Mouse (Mus musculus) stomach, embryonic 14.5 days (tissue): ENCODE data around the gene Pi4k2b. TPM values are rescaled to one million over a fixed set of nuclear protein-coding genes. Genes with fewer than 3 reads are reported as not detected.

ENCODE experiments used
- ATAC-seq: fragments of 200-750 bp; cut with Nextera tagmentation; 2 replicates; pipeline ENCODE4 v1.8.0; 2017; ENCODE audit warnings: low read depth, moderate TSS enrichment; ENCODE audit not compliant: insufficient number of reproducible peaks, insufficient read depth, low FRiP score
- H3K27ac ChIP-seq: fragments of 300-500 bp; sonication (generic); 2 replicates; pipeline ENCODE4 v1.5.1; 2014; ENCODE audit warnings: mild to moderate bottlenecking, low read length, moderate library complexity, mixed read lengths
- H3K27me3 ChIP-seq: fragments of 300-500 bp; sonication (generic); 2 replicates; pipeline ENCODE4 v1.6.1; 2014; ENCODE audit warnings: low read length, control low read depth, mixed read lengths; ENCODE audit not compliant: control insufficient read depth, insufficient read depth
- H3K36me3 ChIP-seq: fragments of 300-500 bp; sonication (generic); 2 replicates; pipeline ENCODE4 v1.6.1; 2014; ENCODE audit warnings: mild to moderate bottlenecking, control low read depth, low read length, moderate library complexity, mixed read lengths; ENCODE audit not compliant: control insufficient read depth, insufficient read depth
- H3K4me1 ChIP-seq: fragments of 300-500 bp; sonication (generic); 2 replicates; pipeline ENCODE4 v1.6.1; 2014; ENCODE audit warnings: low read length, control low read depth, mixed read lengths; ENCODE audit not compliant: control insufficient read depth, insufficient read depth
- H3K4me2 ChIP-seq: fragments of 300-500 bp; sonication (generic); replicated peaks from 2 replicates; pipeline ENCODE4 v1.6.1; 2014; ENCODE audit warnings: low read depth, low read length, control low read depth
- H3K4me3 ChIP-seq: fragments of 300-500 bp; sonication (generic); 2 replicates; pipeline ENCODE4 v1.5.1; 2014; ENCODE audit warnings: low read depth, low read length, control low read depth
- H3K9ac ChIP-seq: fragments of 300-500 bp; sonication (generic); replicated peaks from 2 replicates; pipeline ENCODE4 v1.6.1; 2014; ENCODE audit warnings: low read depth, mild to moderate bottlenecking, control low read depth, low read length, moderate library complexity, mixed read lengths
- H3K9me3 ChIP-seq: fragments of 300-500 bp; sonication (generic); 2 replicates; pipeline ENCODE4 v1.6.1; 2016; ENCODE audit warnings: low read depth, low read length, control low read depth; ENCODE audit not compliant: control insufficient read depth
- whole genome bisulfite sequencing: fragments of 180-500 bp; shearing (Covaris S2); extraction: QIAGEN DNeasy Blood & Tissue Kit; methylation state at CpG from one replicate; pipeline ENCODE4 v1.1.7; 2014; 5-methylcytosine and 5-hydroxymethylcytosine counted together
- polyA plus RNA-seq: library from polyadenylated mRNA; unstranded; fragments of >200 nt; fragmentation: Nextera tagmentation; extraction: Ambion mirVana; gene quantifications from 2 replicates; pipeline ENCODE4 v1.2.1, GENCODE M21; 2014

Pi4k2b gene
- polyA plus RNA-seq, 1 experiment from 2014 or later, result 23.8 TPM

GRCm38 (mm10) chr5:52783957-52784356 lies 42.6 kb downstream of the Pi4k2b start:
- no peaks in the 10 kb centered on the region for H3K27me3 ChIP-seq
- peak overlapping the region; percentile 88 for H3K4me3 ChIP-seq
- H3K36me3 ChIP-seq, result 0 out of 2 replicates have a peak, but pooled peaks cover 7% of the 10 kb centered on the region
- H3K4me2 ChIP-seq, result peak overlapping the region; percentile 59
- ATAC-seq, result no peak
- 77% methylated on average over 2 of the region's 2 CpGs for WGBS
- no peak overlapping the region for H3K9ac ChIP-seq
- H3K9me3 ChIP-seq, result no peaks in the 10 kb centered on the region
- no peak overlapping the region for H3K27ac ChIP-seq
- H3K4me1 ChIP-seq, result no peaks in the 10 kb centered on the region

- WGBS, result 78% methylated on average over 7 of the region's 7 CpGs
- no peaks in the 10 kb centered on the region for H3K4me1 ChIP-seq
- no peaks in the 10 kb centered on the region for H3K27me3 ChIP-seq
- ATAC-seq, result no peak
- no peaks in the 10 kb centered on the region for H3K9me3 ChIP-seq
- H3K9ac ChIP-seq, result no peak overlapping the region
- no peak overlapping the region for H3K4me3 ChIP-seq
- H3K36me3 ChIP-seq, result 0 out of 2 replicates have a peak, but pooled peaks cover 7% of the 10 kb centered on the region
- H3K4me2 ChIP-seq, result no peak overlapping the region
- H3K27ac ChIP-seq, result no peak overlapping the region
Measured at GRCm38 (mm10) chr5:52786556-52787322, 45.4 kb downstream of the Pi4k2b start.

- Histone ChIP-seq H3K4me3 (no peak overlapping the region), H3K36me3 (peaks cover 11% of the 10 kb centered on the region; the same call in 1 of the 2 replicates), H3K4me1 (no peaks in the 10 kb centered on the region), H3K9me3 (no peaks in the 10 kb centered on the region), H3K9ac (no peak overlapping the region), H3K27ac (no peak overlapping the region), H3K27me3 (no peaks in the 10 kb centered on the region), H3K4me2 (no peak overlapping the region)
- WGBS, result 91% methylated on average over 9 of the region's 9 CpGs
- no peak for ATAC-seq
Measured at GRCm38 (mm10) chr5:52793230-52793629, 51.9 kb downstream of the Pi4k2b start.

- Histone ChIP-seq H3K4me3 (no peak overlapping the region), H3K9ac (no peak overlapping the region), H3K9me3 (no peaks in the 10 kb centered on the region), H3K4me2 (no peak overlapping the region), H3K4me1 (no peaks in the 10 kb centered on the region), H3K36me3 (peaks cover 12% of the 10 kb centered on the region; the same call in 1 of the 2 replicates), H3K27me3 (no peaks in the 10 kb centered on the region), H3K27ac (no peak overlapping the region)
- 85% methylated on average over 9 of the region's 9 CpGs for WGBS
- ATAC-seq, result no peak
Measured at GRCm38 (mm10) chr5:52794109-52794508, 52.7 kb downstream of the Pi4k2b start.

GRCm38 (mm10) chr5:52799274-52799985 lies 58.1 kb downstream of the Pi4k2b start:
- WGBS, result 87% methylated on average over 12 of the region's 12 CpGs
- peaks cover 12% of the 10 kb centered on the region; the same call in 1 of the 2 replicates for H3K36me3 ChIP-seq

GRCm38 (mm10) chr5:52805801-52806200 lies 64.4 kb downstream of the Pi4k2b start:
- Histone ChIP-seq H3K4me3 (no peak overlapping the region), H3K4me1 (no peaks in the 10 kb centered on the region), H3K9me3 (no peaks in the 10 kb centered on the region), H3K27me3 (no peaks in the 10 kb centered on the region), H3K27ac (no peak overlapping the region), H3K9ac (no peak overlapping the region), H3K36me3 (no peaks in the 10 kb centered on the region; the same call in 1 of the 2 replicates), H3K4me2 (no peak overlapping the region)
- 70% methylated on average over 4 of the region's 4 CpGs for WGBS
- no peak for ATAC-seq

More at GRCm38 (mm10) chr5:52799274-52799985, 58.1 kb downstream of the Pi4k2b start:
- no peaks in the 10 kb centered on the region for H3K9me3 ChIP-seq
- no peaks in the 10 kb centered on the region for H3K4me1 ChIP-seq
- H3K4me3 ChIP-seq, result no peak overlapping the region
- no peak for ATAC-seq
- H3K9ac ChIP-seq, result no peak overlapping the region
- H3K27ac ChIP-seq, result no peak overlapping the region
- H3K27me3 ChIP-seq, result no peaks in the 10 kb centered on the region
- H3K4me2 ChIP-seq, result no peak overlapping the region

- Histone ChIP-seq H3K4me1 (no peaks in the 10 kb centered on the region), H3K27me3 (no peaks in the 10 kb centered on the region), H3K4me2 (no peak overlapping the region), H3K9ac (no peak overlapping the region), H3K9me3 (no peaks in the 10 kb centered on the region), H3K27ac (no peak overlapping the region), H3K36me3 (no peaks in the 10 kb centered on the region; the same call in 1 of the 2 replicates), H3K4me3 (no peak overlapping the region)
- ATAC-seq, result no peak
- 77% methylated on average over 8 of the region's 8 CpGs for WGBS
Measured at GRCm38 (mm10) chr5:52806349-52806748, 65.0 kb downstream of the Pi4k2b start.

- WGBS, result 91% methylated on average over 7 of the region's 7 CpGs
- Histone ChIP-seq H3K9me3 (no peaks in the 10 kb centered on the region), H3K4me2 (no peak overlapping the region), H3K36me3 (no peaks in the 10 kb centered on the region; the same call in 1 of the 2 replicates), H3K4me3 (no peak overlapping the region), H3K27me3 (no peaks in the 10 kb centered on the region), H3K27ac (no peak overlapping the region), H3K4me1 (no peaks in the 10 kb centered on the region), H3K9ac (no peak overlapping the region)
- ATAC-seq, result no peak
Measured at GRCm38 (mm10) chr5:52807030-52807429, 65.7 kb downstream of the Pi4k2b start.
